ENCODE assay signal across 9 mouse cellular contexts in the genomic region with DNA sequence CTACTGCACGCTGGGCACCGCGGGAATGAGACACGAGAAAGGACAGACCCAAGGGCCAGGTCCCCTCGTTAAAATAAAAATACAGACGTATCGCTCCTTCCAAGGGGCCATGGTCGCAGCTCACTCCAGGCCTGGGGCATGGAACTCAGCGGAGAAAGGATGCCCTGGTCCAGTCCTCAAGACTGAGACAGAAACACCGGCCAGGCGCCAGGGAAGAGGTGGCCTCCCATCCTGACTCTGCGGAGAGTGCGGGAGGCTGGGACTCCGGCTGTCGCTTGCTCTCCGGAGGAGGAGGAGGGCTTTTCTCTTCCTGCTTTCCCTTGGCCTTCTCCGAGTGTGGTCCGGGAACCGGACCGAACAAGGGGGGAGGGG. TPM values are rescaled to one million over a fixed set of nuclear protein-coding genes. Genes with fewer than 3 reads are reported as not detected.
A peak's percentile ranks its signal among the peaks of the same experiment; 100 is the strongest.
DNase-seq lines count a peak whose midpoint lies in the region; ATAC-seq and TF ChIP-seq lines count a peak whose summit lies in the region.
"Had no signal": no experiment of that assay in that cellular context is flagged by ENCODE, and none has a peak within 500 bp of the region (broad histone marks: within the 10 kb centered on the region; RNA-seq: fewer than 3 reads in every experiment).

No protein-coding gene starts in this region.

- peaks cover 45% of the 10 kb centered on the region for H3K27me3 ChIP-seq in spleen, adult 2 months (ENCODE audit: control insufficient read depth, insufficient read depth, low read length)
- peaks cover 47% of the 10 kb centered on the region for H3K27me3 ChIP-seq in forebrain, embryonic 16.5 days (replicated peaks; ENCODE audit: control insufficient read depth, insufficient read depth, low read length)
- peaks cover 100% of the 10 kb centered on the region for H3K27me3 ChIP-seq in limb, embryonic 15.5 days
- peaks cover 48% of the 10 kb centered on the region for H3K27me3 ChIP-seq in stomach, postnatal 0 days (ENCODE audit: control insufficient read depth, insufficient read depth, low read length)

- H3K27ac ChIP-seq in spleen, adult 2 months (ENCODE audit: insufficient read depth, low read length) = no peak overlapping the region; the same call in 1 of the 2 replicates
- no peak overlapping the region for H3K27ac ChIP-seq in forebrain, embryonic 16.5 days (ENCODE audit: low read length)
- H3K27ac ChIP-seq in limb, embryonic 15.5 days = no peak overlapping the region
- H3K27ac ChIP-seq in stomach, postnatal 0 days (replicated peaks) = no peak overlapping the region

- peaks cover 16% of the 10 kb centered on the region for H3K4me1 ChIP-seq in spleen, adult 2 months (ENCODE audit: control insufficient read depth, insufficient read depth, insufficient read length)
- peaks cover 34% of the 10 kb centered on the region for H3K4me1 ChIP-seq in forebrain, embryonic 16.5 days (replicated peaks; ENCODE audit: control insufficient read depth, insufficient read depth, low read length)
- peaks cover 45% of the 10 kb centered on the region for H3K4me1 ChIP-seq in limb, embryonic 15.5 days
- H3K4me1 ChIP-seq in stomach, postnatal 0 days (replicated peaks; ENCODE audit: control insufficient read depth, insufficient read depth) = no peaks in the 10 kb centered on the region

- no peaks in the 10 kb centered on the region for H3K9me3 ChIP-seq in forebrain, embryonic 16.5 days (ENCODE audit: control insufficient read depth, low read length)
- no peaks in the 10 kb centered on the region for H3K9me3 ChIP-seq in limb, embryonic 15.5 days
- no peaks in the 10 kb centered on the region for H3K9me3 ChIP-seq in stomach, postnatal 0 days (ENCODE audit: control insufficient read depth, low read length)

- peak overlapping the region; percentile 47; the same call in 1 of the 2 replicates for H3K4me3 ChIP-seq in spleen, adult 2 months (ENCODE audit: extremely low read depth, insufficient read depth, insufficient read length)
- peak overlapping the region; percentile 47 for H3K4me3 ChIP-seq in forebrain, embryonic 16.5 days (replicated peaks; ENCODE audit: low read length)
- H3K4me3 ChIP-seq in limb, embryonic 15.5 days = peak overlapping the region; percentile 28
- H3K4me3 ChIP-seq in stomach, postnatal 0 days (ENCODE audit: low read depth, low read length) = peak overlapping the region; percentile 35
- H3K4me3 ChIP-seq: erythroblast, embryonic 14.5 days had no signal

- no peak for TF ChIP-seq CTCF in spleen, adult 2 months (IDR thresholded peaks at IDR 0.05; ENCODE audit: extremely low read depth, insufficient read depth, insufficient read length, insufficient replicate concordance)
- no peak for TF ChIP-seq CTCF in stomach, postnatal 0 days (IDR thresholded peaks at IDR 0.05; ENCODE audit: low read depth)

- TF ChIP-seq POLR2A in spleen, adult 2 months (IDR thresholded peaks at IDR 0.05; ENCODE audit: low read depth, low read length) = no peak

- peak overlapping the region; percentile 66 for H3K4me2 ChIP-seq in forebrain, embryonic 16.5 days (ENCODE audit: low read length)
- peak overlapping the region; percentile 52 for H3K4me2 ChIP-seq in limb, embryonic 15.5 days
- peak overlapping the region; percentile 47 for H3K4me2 ChIP-seq in stomach, postnatal 0 days (replicated peaks; ENCODE audit: low read depth)

- peak overlapping the region; percentile 57 for H3K9ac ChIP-seq in forebrain, embryonic 16.5 days (replicated peaks; ENCODE audit: low read depth, low read length)
- H3K9ac ChIP-seq in limb, embryonic 15.5 days = no peak overlapping the region
- H3K9ac ChIP-seq in stomach, postnatal 0 days (ENCODE audit: low read length) = peak overlapping the region; percentile 35; the same call in 1 of the 2 replicates

- no peak for ATAC-seq in forebrain, embryonic 16.5 days
- ATAC-seq in limb, embryonic 15.5 days (ENCODE audit: insufficient number of reproducible peaks, low FRiP score, low TSS enrichment, low read depth) = no peak
- ATAC-seq in stomach, postnatal 0 days (ENCODE audit: low FRiP score, low TSS enrichment) = no peak

- H3K36me3 ChIP-seq in spleen, adult 2 months (ENCODE audit: control insufficient read depth, insufficient read depth, low read length) = no peaks in the 10 kb centered on the region
- no peaks in the 10 kb centered on the region for H3K36me3 ChIP-seq in forebrain, embryonic 16.5 days (ENCODE audit: control insufficient read depth, insufficient read depth)
- no peaks in the 10 kb centered on the region for H3K36me3 ChIP-seq in limb, embryonic 15.5 days
- H3K36me3 ChIP-seq in stomach, postnatal 0 days (ENCODE audit: control insufficient read depth, insufficient read depth, low read length) = no peaks in the 10 kb centered on the region

- no peak for DNase-seq in spleen, adult 2 months (ENCODE audit: low read depth in 1 of 2, low spot score in 2 of 2)
- no peak for DNase-seq in spleen, adult 12 weeks (ENCODE audit: low spot score)
- DNase-seq in stomach, postnatal 0 days (ENCODE audit: low spot score) = no peak
- no peak for DNase-seq in frontal cortex, postnatal 14 days (ENCODE audit: low spot score in 2 of 2)
- DNase-seq in right cerebral cortex, postnatal 14 days = no peak
- no peak for DNase-seq in urinary bladder, postnatal 36 days (ENCODE audit: low spot score in 2 of 2)

- 5% methylated on average over 20 of the region's 20 CpGs for WGBS in spleen, adult 2 months
- WGBS in forebrain, embryonic 16.5 days = 1% methylated on average over 20 of the region's 20 CpGs
- WGBS in limb, embryonic 15.5 days = 0% methylated on average over 20 of the region's 20 CpGs
- WGBS in stomach, postnatal 0 days = 2% methylated on average over 20 of the region's 20 CpGs

- TF ChIP-seq EP300 in stomach, postnatal 0 days (optimal IDR thresholded peaks at IDR 0.05) = no peak

RNA-seq across cellular contexts. Expression of a gene that starts 2.9 kb away (rescaled TPM):
- 7.4 and 11.6 TPM in 2 replicates for polyA plus RNA-seq in spleen, adult 2 months (2012; rRNA removed)
- 2.2 and 2.7 TPM in 2 replicates for polyA plus RNA-seq in forebrain, embryonic 16.5 days (2015; fragmentation: Nextera tagmentation; extraction: Ambion mirVana)
- polyA plus RNA-seq in limb, embryonic 15.5 days (2015; fragmentation: Nextera tagmentation; extraction: Ambion mirVana) = not detected in 2 replicates
- 5.4 and 5.7 TPM in 2 replicates for polyA plus RNA-seq in stomach, postnatal 0 days (2015; fragmentation: Nextera tagmentation; extraction: Ambion mirVana)
- polyA plus RNA-seq: erythroblast, embryonic 14.5 days had no signal

RNA-seq across cellular contexts. Expression of a gene that starts 59.6 kb away (rescaled TPM):
- polyA plus RNA-seq in spleen, adult 2 months (2012; rRNA removed) = 56.4 and 76.9 TPM in 2 replicates
- polyA plus RNA-seq in forebrain, embryonic 16.5 days (2015; fragmentation: Nextera tagmentation; extraction: Ambion mirVana) = 15.6 and 16.4 TPM in 2 replicates
- polyA plus RNA-seq in limb, embryonic 15.5 days (2015; fragmentation: Nextera tagmentation; extraction: Ambion mirVana) = 13.5 and 13.9 TPM in 2 replicates
- polyA plus RNA-seq in stomach, postnatal 0 days (2015; fragmentation: Nextera tagmentation; extraction: Ambion mirVana) = 9.6 and 11.4 TPM in 2 replicates
